7 mouse cellular contexts compared by ENCODE assay signal in genomic region chr2:180745248-180745927, GRCm38 (mm10). TPM values are rescaled to one million over a fixed set of nuclear protein-coding genes. Genes with fewer than 3 reads are reported as not detected.
A peak's percentile ranks its signal among the peaks of the same experiment; 100 is the strongest.
DNase-seq lines count a peak whose midpoint lies in the region; ATAC-seq and TF ChIP-seq lines count a peak whose summit lies in the region.

No protein-coding gene starts in this region.

- H3K36me3 ChIP-seq in intestine, embryonic 15.5 days, result no peaks in the 10 kb centered on the region
- no peaks in the 10 kb centered on the region for H3K36me3 ChIP-seq in midbrain, embryonic 11.5 days (ENCODE audit: control insufficient read depth, insufficient read depth, low read length)

- peak; percentile 91 for DNase-seq in adipocyte (ENCODE audit: low spot score)
- DNase-seq in gastrocnemius, adult 8-10 months (ENCODE audit: low spot score in 2 of 2), result peak; percentile 57 to 63
- DNase-seq in left cerebral cortex, postnatal 14 days (ENCODE audit: low spot score in 2 of 2), result peak; percentile 92
- peak; percentile 97 for DNase-seq in midbrain, embryonic 11.5 days (ENCODE audit: low spot score, missing footprints)
- DNase-seq in skeletal muscle tissue, adult 2 months (ENCODE audit: low read depth, low spot score), result peak; percentile 61

- H3K4me2 ChIP-seq in intestine, embryonic 15.5 days (replicated peaks), result no peak overlapping the region
- no peak overlapping the region for H3K4me2 ChIP-seq in midbrain, embryonic 11.5 days

- no peaks in the 10 kb centered on the region for H3K4me1 ChIP-seq in cortical plate, adult 2 months (ENCODE audit: control insufficient read depth, insufficient read depth, low read length)
- H3K4me1 ChIP-seq in intestine, embryonic 15.5 days (replicated peaks), result no peaks in the 10 kb centered on the region
- no peaks in the 10 kb centered on the region for H3K4me1 ChIP-seq in midbrain, embryonic 11.5 days (ENCODE audit: control insufficient read depth, insufficient read depth, low read length)

- H3K27me3 ChIP-seq in intestine, embryonic 15.5 days (replicated peaks), result peaks cover 4% of the 10 kb centered on the region; the same call in 1 of the 2 replicates
- no peaks in the 10 kb centered on the region for H3K27me3 ChIP-seq in midbrain, embryonic 11.5 days (ENCODE audit: control insufficient read depth, insufficient read depth, low read length)

- 34% methylated on average over 17 of the region's 17 CpGs for WGBS in intestine, embryonic 15.5 days
- 42% methylated on average over 17 of the region's 17 CpGs for WGBS in midbrain, embryonic 11.5 days

- intact Hi-C loops in left cerebral cortex, postnatal 14 days (cut with DNase I), result loop anchor here (2.0 to 10.0 kb wide), 3 partner anchors 33 to 271 kb away; partner anchors contain the start of gene Mrgbp

- no peak overlapping the region for H3K9ac ChIP-seq in intestine, embryonic 15.5 days
- H3K9ac ChIP-seq in midbrain, embryonic 11.5 days (ENCODE audit: low read length), result no peak overlapping the region

- H3K4me3 ChIP-seq in cortical plate, adult 2 months (ENCODE audit: insufficient read depth, low read length), result no peak overlapping the region
- no peak overlapping the region for H3K4me3 ChIP-seq in intestine, embryonic 15.5 days (replicated peaks)
- H3K4me3 ChIP-seq in midbrain, embryonic 11.5 days (ENCODE audit: low read depth, low read length), result no peak overlapping the region

- peak; percentile 100 for TF ChIP-seq CTCF in cortical plate, adult 2 months (IDR thresholded peaks at IDR 0.05; ENCODE audit: extremely low read depth, insufficient read depth, low read length)

- H3K27ac ChIP-seq in cortical plate, adult 2 months (ENCODE audit: insufficient read depth, low read length), result no peak overlapping the region
- no peak overlapping the region for H3K27ac ChIP-seq in intestine, embryonic 15.5 days
- no peak overlapping the region for H3K27ac ChIP-seq in midbrain, embryonic 11.5 days (ENCODE audit: low read depth, low read length)

- peak; percentile 70; the same call in 1 of the 2 replicates for ATAC-seq in intestine, embryonic 15.5 days
- peak; percentile 73 for ATAC-seq in midbrain, embryonic 11.5 days (ENCODE audit: low FRiP score)

- TF ChIP-seq POLR2A in cortical plate, adult 2 months (IDR thresholded peaks at IDR 0.05; ENCODE audit: extremely low read depth, insufficient read depth, low read length), result no peak

- H3K9me3 ChIP-seq in intestine, embryonic 15.5 days, result no peaks in the 10 kb centered on the region
- no peaks in the 10 kb centered on the region for H3K9me3 ChIP-seq in midbrain, embryonic 11.5 days (ENCODE audit: control insufficient read depth, low read length)

RNA-seq across cellular contexts. Expression of gene Slc17a9, which starts 20.3 kb away (rescaled TPM):
- polyA plus RNA-seq in cortical plate, adult 2 months (2012; rRNA removed), result 1.0 and 1.3 TPM in 2 replicates
- under 1 TPM in 1 of 4 experiments, not detected in 3; 0.25 TPM for total RNA-seq in gastrocnemius, adult 8-10 months (2022)
- polyA plus RNA-seq in intestine, embryonic 15.5 days (2015; fragmentation: Nextera tagmentation; extraction: Ambion mirVana), result 2.3 and 4.6 TPM in 2 replicates
- total RNA-seq in left cerebral cortex, postnatal 14 days (2021), result 1 to 10 TPM in 1 of 2 experiments, under 1 TPM in 1; 0.24 to 1.1 TPM
- polyA plus RNA-seq in midbrain, embryonic 11.5 days (2014; fragmentation: Nextera tagmentation; extraction: Ambion mirVana), result 0.19 TPM in 1 of 2 replicates, not detected in the other

RNA-seq across cellular contexts. Expression of gene Bhlhe23, which starts 31.3 kb away (rescaled TPM):
- 0.08 TPM in 1 of 2 replicates, not detected in the other for polyA plus RNA-seq in cortical plate, adult 2 months (2012; rRNA removed)
- not detected for total RNA-seq in gastrocnemius, adult 8-10 months (2022)
- polyA plus RNA-seq in intestine, embryonic 15.5 days (2015; fragmentation: Nextera tagmentation; extraction: Ambion mirVana), result not detected in 2 replicates
- total RNA-seq in left cerebral cortex, postnatal 14 days (2021), result not detected
- 22.2 and 23.5 TPM in 2 replicates for polyA plus RNA-seq in midbrain, embryonic 11.5 days (2014; fragmentation: Nextera tagmentation; extraction: Ambion mirVana)

RNA-seq across cellular contexts. Expression of gene Gid8, which starts 35.5 kb away (rescaled TPM):
- 57.5 and 60.4 TPM in 2 replicates for polyA plus RNA-seq in cortical plate, adult 2 months (2012; rRNA removed)
- 10 to 100 TPM; 33.7 to 41.1 (median 34.8) TPM for total RNA-seq in gastrocnemius, adult 8-10 months (2022)
- polyA plus RNA-seq in intestine, embryonic 15.5 days (2015; fragmentation: Nextera tagmentation; extraction: Ambion mirVana), result 52.6 and 55.1 TPM in 2 replicates
- total RNA-seq in left cerebral cortex, postnatal 14 days (2021), result 10 to 100 TPM; 61.8 to 63.6 TPM
- 63.3 and 63.4 TPM in 2 replicates for polyA plus RNA-seq in midbrain, embryonic 11.5 days (2014; fragmentation: Nextera tagmentation; extraction: Ambion mirVana)

RNA-seq across cellular contexts. Expression of gene Dido1, which starts 35.6 kb away (rescaled TPM):
- 28.1 and 32.9 TPM in 2 replicates for polyA plus RNA-seq in cortical plate, adult 2 months (2012; rRNA removed)
- 10 to 100 TPM; 13.2 to 17.8 (median 14.6) TPM for total RNA-seq in gastrocnemius, adult 8-10 months (2022)
- 22.8 and 23.2 TPM in 2 replicates for polyA plus RNA-seq in intestine, embryonic 15.5 days (2015; fragmentation: Nextera tagmentation; extraction: Ambion mirVana)
- total RNA-seq in left cerebral cortex, postnatal 14 days (2021), result 10 to 100 TPM; 56.6 to 57.7 TPM
- 28.8 and 30.5 TPM in 2 replicates for polyA plus RNA-seq in midbrain, embryonic 11.5 days (2014; fragmentation: Nextera tagmentation; extraction: Ambion mirVana)

Comparison
In these comparisons a context has a peak if more than half of its experiments do, and no peak if none do; other contexts are left out.
1. RNA of gene Bhlhe23, which starts 31.3 kb away (polyA plus RNA-seq): 22.2 to 23.5 TPM in midbrain, embryonic 11.5 days; 0.08 TPM in cortical plate, adult 2 months and not detected in intestine, embryonic 15.5 days; every median in the first group is over 10 times any median in the second.
2. Peak in every context shown above with its lines, with median percentiles within 50 percentile points of each other: DNase-seq.